Mouse (Mus musculus) left cerebral cortex, postnatal 25 days (tissue): ENCODE measurements at regions not wholly inside any gene's neighbourhood (a gene's known extent, or its start where the extent isn't known, plus 50 kb on each side); places are given as distances from the start of the nearest gene placed in this dataset.
A peak's percentile ranks its signal among the peaks of the same experiment; 100 is the strongest.
"Not testable (repeated sequence)": the region's sequence is repeated elsewhere in the genome, so short reads cannot be mapped to it uniquely, and the experiment has no call there.

Source experiments
- DNase-seq, 2 experiments: peaks; one replicate each; pipeline ENCODE4 v3.0.0; 2022; ENCODE audit warnings: low spot score in 2 of 2, mixed read lengths in 1 of 2
- intact Hi-C: fragments of 180-260 bp; cut with DNase I; formaldehyde crosslinking; loops from one replicate; pipeline ENCODE4 v1.15.1; 2025

DNA sequence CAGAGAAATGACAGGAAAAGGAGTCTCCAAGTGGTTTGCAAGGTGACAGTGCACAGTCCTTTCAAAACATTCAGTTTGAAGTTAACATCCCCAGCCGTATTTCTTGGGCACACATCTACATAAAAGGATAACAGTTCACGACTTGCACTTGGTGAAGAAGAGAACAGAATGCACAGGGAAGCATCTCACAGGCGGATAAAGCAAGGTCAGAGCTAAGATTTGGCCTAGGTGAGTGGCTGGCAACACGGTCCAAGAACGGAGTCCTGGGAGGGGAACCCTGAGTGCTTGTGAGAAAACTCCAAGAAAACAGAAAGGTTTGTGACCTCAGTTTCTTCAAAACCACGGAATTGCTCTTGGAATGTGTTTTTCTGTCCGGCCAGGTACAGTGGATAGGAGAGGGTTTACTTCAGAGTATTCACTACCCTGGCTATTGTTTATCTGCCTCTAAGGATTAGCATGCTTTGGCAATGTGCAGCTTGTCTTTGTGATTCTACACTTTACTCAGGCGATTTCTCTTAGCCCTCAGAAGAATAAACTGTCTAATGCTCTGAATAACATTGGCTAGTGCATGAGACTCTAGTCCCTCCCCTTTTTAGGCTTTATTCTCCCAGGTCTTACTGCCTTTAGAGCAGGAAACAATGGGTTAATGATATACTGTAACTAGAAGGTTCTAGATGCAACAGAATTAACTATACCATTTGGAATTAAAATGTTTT lies 73.4 kb upstream of the Chd2 start:
- DNase-seq: no peak
- intact Hi-C loops: no loop called here

- DNase-seq: peak in 1 of 2 experiments; percentile 45
- intact Hi-C loops: no loop called here
Observed at GRCm38 (mm10) chr7:73614341-73614740, 72.7 kb upstream of the Chd2 start.

- intact Hi-C loops: no loop called here
Observed at GRCm38 (mm10) chr7:73612752-73613092, 71.1 kb upstream of the Chd2 start.

DNA sequence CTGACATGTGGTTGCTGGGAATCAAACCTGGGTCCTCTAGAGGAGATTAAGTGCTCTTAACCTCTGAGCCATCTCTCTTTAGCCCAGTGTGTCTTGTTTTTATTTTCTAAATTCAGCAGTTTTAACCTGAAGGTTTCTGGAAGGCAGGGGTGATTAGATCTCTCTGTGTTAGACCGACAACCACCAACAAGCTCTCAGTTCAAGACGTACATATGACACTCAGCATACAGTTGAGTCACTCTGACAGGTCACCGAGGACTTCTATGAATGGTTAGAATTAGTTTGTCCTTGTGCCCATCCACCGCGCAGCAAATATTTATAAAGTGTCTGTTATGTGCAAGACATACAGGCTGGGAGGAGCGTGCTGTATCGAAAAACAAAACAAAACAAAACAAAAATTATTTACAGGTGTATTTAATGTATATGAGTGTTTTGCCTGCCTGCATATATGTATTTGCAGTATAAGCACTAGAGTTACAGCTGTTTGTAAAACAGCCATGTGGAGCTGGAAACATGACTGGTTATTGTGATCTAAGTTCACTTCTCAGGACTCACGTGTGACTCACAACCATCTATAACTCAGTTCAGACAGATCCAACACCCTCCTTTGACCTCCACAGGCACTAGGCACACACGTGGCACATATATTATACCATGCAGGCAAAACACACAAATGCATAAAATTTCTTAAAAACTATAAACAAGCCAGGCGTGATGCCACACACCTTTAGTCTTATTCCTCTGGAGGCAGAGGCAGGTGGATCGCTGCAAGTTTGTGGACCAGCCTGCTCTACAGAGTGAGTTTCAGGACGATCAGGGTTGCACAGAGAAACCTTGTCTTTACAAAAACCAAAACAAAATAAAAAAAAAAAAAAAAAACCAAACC lies 70.5 kb upstream of the Chd2 start:
- DNase-seq: no peak

More at GRCm38 (mm10) chr7:73612752-73613092, 71.1 kb upstream of the Chd2 start:
- no peak for DNase-seq

GRCm38 (mm10) chr7:73608804-73609275 lies 67.2 kb upstream of the Chd2 start:
- intact Hi-C loops: loop anchor here (1.0 kb wide), 1 partner anchor 8 kb away; no protein-coding TSS in a partner anchor
- no peak for DNase-seq

More for the DNA sequence above, 70.5 kb upstream of the Chd2 start:
- intact Hi-C loops: no loop called here

DNA sequence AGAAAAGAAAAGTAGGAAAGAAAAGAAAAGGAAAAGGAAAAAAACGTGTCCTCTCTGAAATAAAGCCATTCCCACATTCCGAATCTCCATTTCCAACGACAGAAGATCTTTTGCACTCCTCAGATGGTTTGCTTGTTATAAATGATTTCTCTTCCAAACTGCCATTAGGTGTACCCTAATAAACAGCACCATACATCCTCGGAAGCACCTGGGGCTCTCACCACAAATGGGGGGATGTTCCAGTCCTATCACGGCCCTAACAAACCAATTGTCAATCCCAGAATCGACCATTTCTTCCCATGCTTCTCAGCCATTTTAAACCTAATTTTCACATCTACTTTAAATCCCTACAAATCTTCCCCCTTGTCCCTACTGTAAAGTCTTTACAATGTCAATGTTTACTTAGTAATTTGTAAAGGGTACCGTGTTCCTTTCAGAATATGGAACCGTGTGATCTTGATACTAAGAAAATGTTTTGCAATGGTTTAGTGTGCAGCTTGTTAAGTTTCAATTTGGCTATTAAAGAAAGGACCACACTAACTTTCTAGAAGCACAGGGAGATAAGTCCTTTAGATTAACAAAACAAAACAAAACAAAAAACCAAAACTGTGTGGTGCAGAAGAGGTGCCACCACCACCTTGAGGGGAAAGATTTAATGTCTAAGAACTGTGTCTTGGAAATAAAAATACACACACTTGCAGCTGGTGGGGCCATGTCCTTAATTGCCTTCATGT lies 66.6 kb upstream of the Chd2 start:
- intact Hi-C loops: loop anchor here (1.0 kb wide), 1 partner anchor 9 kb away; no protein-coding TSS in a partner anchor
- no peak for DNase-seq

DNA sequence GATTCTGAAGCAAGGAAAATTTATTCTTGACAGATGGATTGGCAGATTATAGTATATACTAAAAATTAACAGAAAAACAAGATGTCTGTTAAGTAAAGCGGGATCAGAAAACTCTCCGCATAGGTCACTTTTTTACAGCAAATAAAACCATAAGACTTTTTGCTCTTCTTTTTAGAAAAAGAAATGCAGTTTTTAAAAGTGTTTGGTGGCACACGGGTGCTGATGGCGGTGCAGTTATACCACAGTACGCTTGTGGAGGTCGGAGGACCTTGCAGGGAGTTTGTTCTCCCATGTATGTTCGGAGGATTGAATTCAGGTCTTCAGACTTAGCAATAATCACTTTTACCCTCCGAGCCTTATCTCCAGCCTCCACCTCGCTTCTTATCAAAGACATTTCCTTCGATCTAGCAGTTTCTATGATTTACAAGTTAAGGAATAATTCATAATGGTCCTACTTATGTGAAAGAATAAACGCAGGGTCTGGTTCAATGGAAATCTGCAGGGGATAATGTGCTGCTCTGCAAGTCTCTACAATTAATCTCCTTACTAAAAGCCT lies 65.9 kb upstream of the Chd2 start:
- intact Hi-C loops: loop anchor here (1.0 kb wide), 3 partner anchors 10 to 70 kb away; no protein-coding TSS in a partner anchor
- DNase-seq: no peak

DNA sequence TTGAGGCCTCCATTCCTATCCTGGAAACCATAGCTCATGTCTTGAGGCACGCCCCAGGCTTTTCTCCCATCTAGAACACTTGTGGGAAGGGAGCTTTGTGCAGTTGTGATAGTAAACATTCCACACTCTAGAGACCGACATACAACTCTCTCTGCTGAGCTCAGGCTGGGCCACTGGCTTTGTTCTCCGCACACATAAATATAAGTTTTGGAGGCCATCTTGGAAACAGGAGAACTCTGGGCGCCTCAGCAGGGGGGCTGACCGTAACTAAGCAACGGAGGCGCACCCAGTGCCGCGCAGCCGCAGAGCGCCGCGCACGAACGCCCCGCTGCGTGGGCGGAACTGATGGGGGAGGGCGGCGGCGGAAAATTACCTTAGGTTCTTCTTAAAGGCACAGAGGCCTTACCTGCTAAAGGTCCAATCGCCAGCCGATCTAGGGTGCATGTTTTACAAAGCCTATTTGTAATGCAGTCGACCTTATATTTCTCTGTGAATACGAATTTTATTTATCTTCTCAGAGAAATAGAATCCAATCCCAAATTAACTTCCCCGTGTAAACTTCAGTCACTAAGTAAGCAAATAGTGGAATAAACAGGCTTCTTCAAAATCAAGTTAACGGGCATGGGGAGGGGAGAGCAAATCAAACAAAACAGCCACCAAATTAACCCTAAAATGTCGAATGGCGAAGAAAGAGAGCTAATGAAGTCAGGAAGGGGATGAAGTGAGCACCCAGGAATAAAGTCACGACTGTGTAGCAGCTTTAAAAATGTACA lies 65.2 kb upstream of the Chd2 start:
- intact Hi-C loops: loop anchor here (1.0 kb wide), 2 partner anchors 49 to 70 kb away; no protein-coding TSS in a partner anchor

DNA sequence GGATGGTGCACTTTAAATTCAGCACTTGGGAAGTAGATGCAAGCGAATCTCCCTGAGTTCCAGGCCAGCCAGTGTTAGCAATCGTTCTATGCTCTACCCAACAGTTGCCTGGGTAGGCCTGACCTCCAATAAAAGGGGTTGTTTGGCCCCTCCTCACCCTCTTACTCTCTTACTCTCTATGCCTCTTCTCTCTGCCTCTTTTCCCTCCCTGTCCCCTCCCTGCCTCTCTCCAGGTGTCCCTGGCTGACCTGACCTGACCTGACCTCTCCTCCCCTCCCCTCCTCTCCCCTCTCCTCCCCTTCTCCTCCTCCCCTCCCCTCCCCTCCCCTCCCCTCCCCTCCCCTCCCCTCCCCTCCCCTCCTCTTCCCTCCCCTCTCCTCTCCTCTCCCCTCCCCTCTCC lies 63.0 kb upstream of the Chd2 start:
- intact Hi-C loops: no loop called here
- DNase-seq: no peak

More for the DNA sequence above, 65.2 kb upstream of the Chd2 start:
- DNase-seq: peak; percentile 93 to 97

DNA sequence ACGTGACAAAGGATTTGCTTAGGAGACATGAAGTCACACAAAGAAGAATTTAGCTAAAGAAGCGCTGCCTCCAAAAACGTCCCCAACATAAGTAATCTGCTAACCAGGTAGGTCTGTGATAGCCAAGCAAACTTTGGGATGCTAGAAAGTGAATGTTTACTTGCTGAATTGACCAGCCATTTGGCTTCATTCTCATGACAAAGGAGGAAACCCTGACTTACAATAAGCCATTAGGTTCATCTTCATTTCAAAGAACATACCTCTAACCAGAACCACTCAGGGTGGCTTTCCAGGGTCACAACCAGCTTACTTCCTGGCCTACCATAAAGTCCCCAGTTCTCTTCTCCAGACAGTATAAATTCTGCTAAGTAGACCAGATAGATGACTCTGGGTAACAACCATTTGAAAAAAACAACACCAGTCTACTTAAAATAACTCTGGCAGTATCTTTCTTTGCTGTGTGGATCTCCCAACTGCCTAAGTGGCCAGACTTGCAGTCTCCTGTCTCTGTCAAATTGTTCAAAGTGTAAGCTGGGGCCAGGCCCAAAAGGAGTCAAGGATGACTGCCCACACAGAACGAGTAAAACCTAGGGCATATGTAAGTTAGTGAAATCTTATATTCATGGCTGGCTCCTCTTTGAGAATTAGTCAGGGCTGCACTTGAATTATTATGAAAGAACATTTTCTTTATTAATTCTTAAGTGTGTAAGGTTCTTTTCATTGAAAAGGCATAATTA lies 61.4 kb upstream of the Chd2 start:
- intact Hi-C loops: no loop called here
- no peak for DNase-seq

- no peak for DNase-seq
Observed at GRCm38 (mm10) chr7:73601336-73601735, 59.7 kb upstream of the Chd2 start.

DNA sequence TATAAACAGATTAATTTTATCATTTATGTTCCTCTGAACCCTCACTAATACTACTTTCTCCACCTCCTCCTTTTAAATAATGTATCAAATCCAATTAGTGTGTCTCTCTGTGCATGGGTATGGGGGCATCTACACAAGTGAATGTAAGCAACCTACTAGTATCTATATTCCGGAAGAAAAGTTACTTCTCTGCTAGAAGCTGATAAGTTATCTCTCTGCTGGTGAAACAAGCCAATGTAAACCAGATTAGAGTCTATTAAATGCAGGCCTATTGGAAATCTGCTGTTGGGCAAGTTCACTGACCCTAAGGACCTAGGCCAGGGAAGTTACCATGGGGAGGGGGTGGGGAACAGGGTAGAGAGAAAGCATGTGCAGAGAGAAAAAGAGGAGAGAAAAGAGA lies 59.1 kb upstream of the Chd2 start:
- intact Hi-C loops: no loop called here
- DNase-seq: no peak

More at GRCm38 (mm10) chr7:73601336-73601735, 59.7 kb upstream of the Chd2 start:
- intact Hi-C loops: no loop called here

DNA sequence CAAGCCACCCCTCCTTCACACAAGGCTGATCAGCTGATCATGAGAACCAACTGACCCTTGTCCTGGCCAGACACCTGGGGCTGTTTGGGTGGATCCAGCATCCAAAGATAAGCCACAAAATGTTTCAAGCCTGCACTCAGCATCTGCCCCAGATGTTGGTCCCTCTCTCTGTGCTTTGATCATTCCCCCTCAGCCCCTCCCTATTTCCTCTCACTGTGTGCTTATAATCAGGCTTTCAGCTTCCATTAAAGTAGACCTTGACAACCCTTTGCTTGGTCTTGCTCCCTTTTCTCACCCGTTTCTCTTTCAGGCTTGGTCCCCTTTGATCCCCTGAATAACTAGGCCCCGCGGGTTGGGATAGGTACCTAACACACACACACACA lies 58.4 kb upstream of the Chd2 start:
- intact Hi-C loops, DNase-seq: not testable (repeated sequence)

DNA sequence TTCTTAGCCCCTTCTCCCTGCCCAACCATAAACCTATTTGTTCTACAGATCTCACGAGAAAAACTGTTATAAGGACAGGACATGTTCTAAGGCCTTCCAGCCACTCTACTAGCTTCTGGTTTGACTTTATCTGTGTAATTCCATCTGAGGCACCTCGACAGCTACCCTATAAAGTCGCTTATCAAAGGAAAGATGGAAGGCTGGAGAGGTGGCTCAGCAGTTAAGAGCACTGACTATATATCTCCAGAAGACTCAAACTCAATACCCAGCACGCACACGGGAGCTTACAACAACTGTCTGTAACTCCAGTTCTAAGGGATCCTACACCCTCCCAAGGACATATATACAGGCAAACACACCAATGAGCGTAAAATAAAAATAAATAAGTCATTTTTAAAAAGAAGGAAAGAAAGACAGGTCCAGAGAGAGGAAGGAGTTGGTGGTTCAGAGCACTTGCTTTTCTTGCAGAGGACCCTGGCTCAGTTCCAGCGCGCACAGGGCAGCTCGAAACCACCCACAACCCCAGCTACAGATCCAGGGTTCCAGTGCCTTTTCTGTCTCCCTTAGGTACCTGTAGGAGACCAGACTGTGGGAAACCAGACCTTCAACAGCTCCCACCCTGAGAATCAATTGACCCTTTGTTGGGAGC lies 57.8 kb upstream of the Chd2 start:
- DNase-seq: no peak
- intact Hi-C loops: no loop called here

DNA sequence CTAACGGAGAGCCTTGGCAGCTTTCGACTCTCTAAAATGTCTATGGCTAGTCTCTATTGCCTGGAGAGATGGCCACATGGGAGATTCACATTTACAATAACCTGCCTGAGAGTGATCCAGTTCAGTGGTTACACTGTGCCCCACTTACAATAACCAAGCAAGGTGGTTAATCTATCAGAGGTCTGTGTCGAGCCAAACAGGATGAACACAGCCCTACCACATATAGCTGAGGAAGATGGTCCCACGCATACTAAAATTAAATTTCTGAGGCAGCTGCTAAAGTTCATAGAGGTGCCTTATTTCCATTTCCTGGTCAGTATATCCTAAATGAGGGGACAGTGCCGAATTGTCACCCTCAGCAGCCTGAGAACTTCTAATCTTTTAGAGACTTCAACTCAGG lies 56.3 kb upstream of the Chd2 start:
- intact Hi-C loops: no loop called here
- DNase-seq: no peak

GRCm38 (mm10) chr7:73596866-73597840 lies 55.5 kb upstream of the Chd2 start:
- DNase-seq: no peak
- intact Hi-C loops: no loop called here

DNA sequence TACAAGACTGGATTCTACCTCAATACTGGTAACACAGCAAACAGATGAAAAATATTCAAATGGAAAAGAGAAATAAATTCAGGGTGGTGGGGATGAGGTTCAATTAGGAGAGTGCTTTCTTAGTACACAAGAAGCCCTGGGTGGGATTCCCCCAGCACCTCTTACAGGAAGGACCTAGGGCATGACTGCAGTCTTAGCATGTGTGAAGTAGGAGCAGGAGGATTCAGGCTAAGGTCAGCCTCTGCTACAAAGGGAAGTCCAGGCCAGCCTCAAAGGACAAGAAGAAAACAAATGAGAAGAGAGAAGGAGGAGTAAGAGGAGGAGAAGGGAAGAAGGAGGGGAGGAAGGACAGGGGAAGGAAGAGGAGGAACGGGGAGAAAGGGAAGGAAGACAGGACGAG lies 54.8 kb upstream of the Chd2 start:
- intact Hi-C loops: no loop called here
- no peak for DNase-seq
